Mouse (Mus musculus): ENCODE measurements around the gene Nfix.
A peak's percentile ranks its signal among the peaks of the same experiment; 100 is the strongest.

The Nfix gene

GRCm38 (mm10) chr8:84712759-84713120, 87.4 kb downstream of the Nfix start:
- no peak for DNase-seq

GRCm38 (mm10) chr8:84711933-84712758, 88.0 kb downstream of the Nfix start:
- DNase-seq: no peak

- no peak for DNase-seq
These were observed 88.8 kb downstream of the Nfix start for GRCm38 (mm10) chr8:84711312-84711711.

GRCm38 (mm10) chr8:84709931-84710330, 90.2 kb downstream of the Nfix start:
- no peak for DNase-seq

DNA sequence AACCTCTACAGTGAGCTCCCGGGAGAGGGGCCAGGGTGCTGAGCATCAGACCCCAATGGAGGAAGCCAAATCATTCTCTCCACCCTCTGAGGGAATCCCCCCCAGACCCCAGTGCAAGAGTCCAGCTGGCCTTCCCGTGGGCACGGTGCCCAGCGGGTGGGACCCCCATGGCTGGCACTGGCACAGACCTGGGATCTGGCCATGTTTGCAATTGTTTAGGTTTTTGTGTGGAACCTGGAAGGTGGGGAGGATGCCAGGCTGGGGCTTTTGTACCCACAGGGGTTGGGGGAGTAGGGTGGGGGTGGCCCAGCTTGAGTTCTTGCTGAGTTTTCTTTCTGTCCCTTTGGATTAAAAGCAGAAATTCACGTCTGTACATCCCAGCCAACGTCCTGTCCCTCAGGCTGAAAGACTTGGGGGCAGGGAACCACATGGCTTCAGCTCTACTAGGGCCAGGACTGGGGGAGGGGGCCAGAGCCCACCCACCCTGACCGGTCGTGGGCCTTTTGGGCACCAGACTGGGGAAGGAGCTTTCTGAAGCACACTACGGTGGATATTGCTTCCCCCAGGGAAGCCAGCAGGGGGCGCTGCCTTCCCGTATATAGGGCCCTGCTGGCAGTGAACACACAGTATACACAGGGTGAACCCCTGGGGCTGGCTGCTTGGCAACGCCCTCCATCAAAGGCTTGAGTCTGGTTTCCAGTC, 91.2 kb downstream of the Nfix start:
- peak; percentile 88 to 90 for DNase-seq

DNA sequence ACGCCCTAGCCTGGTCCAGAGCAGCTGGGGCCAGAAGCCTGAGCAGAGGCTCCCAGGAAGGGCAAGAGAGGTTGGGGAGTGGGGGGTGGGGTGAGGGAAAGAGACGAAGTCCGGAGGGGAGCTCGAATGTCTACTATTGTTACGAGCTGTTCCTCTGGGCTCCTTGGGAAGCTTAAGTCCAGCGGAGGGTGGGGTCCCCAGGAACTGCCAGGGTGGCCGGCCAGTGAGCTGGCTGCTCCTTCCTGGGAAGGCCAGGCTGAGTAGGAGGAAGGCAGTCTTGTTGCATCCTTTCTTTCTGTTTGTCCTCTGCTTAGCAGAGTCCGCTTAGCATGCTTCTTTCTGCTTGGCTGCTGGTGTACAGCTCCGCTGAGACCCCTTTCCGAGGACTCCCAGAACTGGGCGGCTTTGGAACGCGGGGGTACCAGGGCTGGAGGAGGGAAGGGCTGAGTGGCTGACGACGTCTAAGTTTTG, 92.0 kb downstream of the Nfix start:
- peak in 1 of 2 experiments; percentile 6 for DNase-seq

DNA sequence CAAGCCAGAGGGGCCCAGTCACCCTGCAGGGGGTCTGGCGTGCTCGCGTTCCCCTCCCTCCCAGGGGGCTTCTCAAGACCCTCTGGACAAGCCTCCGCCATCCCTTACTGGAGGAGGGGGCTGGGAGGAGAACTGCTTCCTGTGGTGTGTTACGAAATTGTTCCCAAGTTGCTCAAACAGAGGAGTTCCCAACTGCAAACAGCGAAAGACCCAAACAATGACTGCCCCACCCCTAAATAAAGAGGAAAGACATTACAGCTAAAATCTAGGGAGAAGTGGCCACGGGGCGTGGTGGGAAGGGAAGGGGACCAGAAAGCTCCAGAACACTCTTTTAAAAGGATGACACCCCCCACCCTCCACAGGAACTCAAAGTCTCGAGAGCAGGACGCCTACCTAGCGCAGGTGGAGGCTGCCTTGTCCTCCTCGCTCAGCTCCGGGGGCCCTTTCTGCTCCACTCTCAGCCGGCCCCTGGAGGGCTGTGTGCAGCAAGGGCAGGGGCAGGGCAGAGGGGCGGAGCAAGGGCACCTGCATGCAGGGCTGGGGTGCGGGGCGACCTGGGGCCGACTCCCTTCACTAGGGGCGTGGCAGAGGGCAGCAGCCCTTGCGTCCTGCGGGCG, 92.8 kb downstream of the Nfix start:
- peak in 1 of 2 experiments; percentile 17 for DNase-seq

DNA sequence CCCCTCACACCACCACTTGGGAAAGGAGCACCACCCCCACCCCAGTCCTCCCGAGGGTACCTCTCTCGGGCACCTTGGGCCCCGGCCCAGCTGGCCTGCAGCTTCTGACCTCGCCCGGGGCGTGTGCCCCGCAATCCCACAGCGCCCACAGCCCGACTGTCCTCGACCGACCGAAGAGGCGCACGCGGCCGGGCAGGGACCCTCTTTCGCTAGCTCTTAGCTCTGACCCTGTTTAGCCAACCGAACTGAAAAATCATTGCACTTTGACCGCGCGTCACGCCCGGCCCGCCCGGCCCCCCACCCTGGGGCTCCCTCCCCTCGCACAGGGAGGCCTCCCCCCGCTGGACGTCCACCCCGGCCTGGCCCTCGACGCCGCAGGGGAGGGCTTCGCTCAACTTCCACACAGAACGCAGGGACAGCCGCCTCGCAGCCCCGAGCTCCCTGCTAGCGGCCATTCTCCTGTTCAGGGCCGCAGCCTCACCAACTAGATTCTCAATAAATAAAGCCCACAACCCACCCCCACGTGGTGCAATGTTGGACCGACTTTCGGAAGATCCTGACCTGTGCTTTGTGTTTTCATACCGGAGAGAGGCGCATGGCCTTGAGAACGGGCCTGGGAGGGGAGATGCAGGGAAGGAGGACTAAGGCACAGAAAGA, 93.4 kb downstream of the Nfix start:
- peak in 1 of 2 experiments; percentile 22 for DNase-seq

GRCm38 (mm10) chr8:84705960-84706359, 94.2 kb downstream of the Nfix start:
- no peak for DNase-seq

- DNase-seq: peak; percentile 37 to 38
These were observed 95.0 kb downstream of the Nfix start for GRCm38 (mm10) chr8:84704867-84705831.

DNA sequence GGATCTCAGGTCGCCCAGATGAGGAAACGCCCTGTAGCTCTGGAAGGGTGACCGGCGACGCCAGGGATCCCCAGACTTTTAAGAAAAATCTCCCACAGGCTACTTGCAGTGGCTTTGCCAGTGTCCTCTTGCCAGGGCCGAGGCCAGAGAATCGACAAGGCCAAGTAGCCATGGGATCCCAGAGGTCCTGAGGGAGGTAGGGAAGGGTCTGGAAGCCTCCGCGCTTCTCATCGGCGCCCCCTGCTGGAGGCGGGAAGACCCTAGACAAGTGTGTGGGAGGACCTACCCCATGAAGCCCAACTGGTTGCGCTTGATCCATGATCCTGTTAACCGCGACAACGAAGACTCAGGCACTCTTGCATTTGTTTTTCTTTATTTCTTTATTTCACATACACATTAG, 95.8 kb downstream of the Nfix start:
- peak; percentile 57 to 68 for DNase-seq

GRCm38 (mm10) chr8:84703466-84704249, 96.5 kb downstream of the Nfix start:
- DNase-seq: peak; percentile 12 to 14

DNA sequence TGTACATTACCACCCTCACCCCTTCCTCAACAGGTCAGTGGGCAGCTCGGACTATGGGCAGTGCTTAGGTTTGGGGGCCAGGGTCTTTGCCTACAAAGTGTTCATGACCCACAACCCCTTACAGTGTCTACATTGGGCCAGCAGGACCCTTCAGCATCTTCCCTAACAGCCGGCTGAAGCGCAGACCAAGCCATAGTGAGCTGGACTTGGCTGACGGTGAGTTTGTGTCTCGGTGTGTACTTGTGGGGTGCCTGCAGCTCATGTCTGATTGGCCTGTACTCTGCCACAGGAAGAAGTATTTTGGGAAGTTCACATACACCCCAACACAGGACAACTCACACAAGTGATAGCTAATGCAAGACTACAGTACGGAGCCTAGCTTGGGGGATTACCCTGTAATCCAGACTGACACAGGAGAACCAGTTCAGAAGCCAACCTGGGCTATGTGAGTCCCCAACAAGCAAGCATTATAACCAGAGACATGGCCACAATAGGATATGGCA, 97.1 kb downstream of the Nfix start:
- DNase-seq: no peak

- DNase-seq: peak in 1 of 2 experiments; percentile 5
These were observed 97.6 kb downstream of the Nfix start for GRCm38 (mm10) chr8:84702561-84702960.

- DNase-seq: no peak
These were observed 98.9 kb downstream of the Nfix start, which contains the start of gene Lyl1 for GRCm38 (mm10) chr8:84700941-84701911. TSS of gene Lyl1 (plus strand) at chr8:84701457.

DNA sequence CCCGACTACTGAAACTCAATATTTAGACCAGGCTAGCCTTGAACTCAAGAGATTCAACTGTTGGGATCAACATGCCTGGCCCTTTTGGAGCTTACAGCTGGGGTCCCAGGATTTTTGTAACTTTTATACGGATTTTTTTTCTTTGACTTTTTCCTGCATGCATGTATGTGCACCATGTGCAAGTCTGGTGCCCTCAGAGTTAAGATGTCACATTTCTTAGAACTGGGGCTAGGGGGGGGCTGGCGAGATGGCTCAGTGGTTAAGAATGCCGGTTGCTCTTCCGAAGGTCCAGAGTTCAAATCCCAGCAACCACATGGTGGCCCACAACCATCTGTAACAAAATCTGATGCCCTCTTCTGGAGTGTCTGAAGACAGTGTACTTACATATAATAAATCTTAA, 99.6 kb downstream of the Nfix start:
- DNase-seq: no peak

- peak; percentile 64 to 68 for DNase-seq
These were observed 100.3 kb downstream of the Nfix start for GRCm38 (mm10) chr8:84699861-84700322.

DNA sequence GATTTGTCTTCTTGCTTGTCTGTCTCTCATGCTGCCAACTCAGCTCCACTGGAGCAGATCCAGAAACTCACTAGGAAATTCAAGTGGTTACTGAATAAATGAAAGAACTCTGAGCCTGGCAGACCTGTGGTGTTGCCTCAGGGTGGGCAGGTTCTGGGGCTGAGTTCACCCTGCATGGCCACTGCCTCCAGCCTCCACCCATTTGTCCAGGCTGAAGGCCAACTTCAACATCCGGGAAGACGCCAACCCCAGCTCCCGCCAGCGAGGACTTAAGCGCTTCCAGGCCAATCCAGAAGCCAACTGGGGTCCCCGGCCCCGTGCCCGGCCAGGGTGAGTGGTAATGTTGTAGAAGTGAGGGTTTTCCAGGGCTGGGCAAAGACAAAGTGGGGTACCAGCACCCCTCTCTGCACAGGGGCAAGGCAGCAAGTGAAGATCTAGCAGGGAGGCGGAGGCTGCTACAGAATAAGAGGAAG, 101.2 kb downstream of the Nfix start:
- DNase-seq: no peak

GRCm38 (mm10) chr8:84698288-84698687, 101.9 kb downstream of the Nfix start:
- no peak for DNase-seq

Measured in cerebellum, postnatal 36 days (tissue).